26 mouse cellular contexts compared by ENCODE assay signal in the genomic region with DNA sequence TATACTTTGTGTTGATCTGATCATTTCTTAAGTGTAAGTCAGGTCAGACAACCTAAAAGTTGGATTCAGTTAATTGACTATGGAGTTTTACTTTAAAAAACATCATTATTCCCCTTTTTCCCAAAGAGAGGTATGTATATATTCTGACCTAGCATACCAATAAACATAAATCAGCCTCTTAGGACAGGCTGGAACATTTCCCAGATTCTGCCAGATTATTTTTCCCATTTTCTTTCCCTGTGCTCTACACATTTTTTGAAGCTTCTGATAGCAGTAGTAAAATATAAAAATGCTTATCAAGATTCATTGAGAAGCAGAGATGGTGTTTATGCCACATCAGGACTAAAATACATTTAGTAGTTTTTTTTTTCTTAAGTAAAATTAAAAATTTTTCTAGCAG. TPM values are rescaled to one million over a fixed set of nuclear protein-coding genes. Genes with fewer than 3 reads are reported as not detected.
DNase-seq lines count a peak whose midpoint lies in the region; ATAC-seq and TF ChIP-seq lines count a peak whose summit lies in the region.
"Had no signal": no experiment of that assay in that cellular context is flagged by ENCODE, and none has a peak within 500 bp of the region (broad histone marks: within the 10 kb centered on the region; RNA-seq: fewer than 3 reads in every experiment).

No protein-coding gene starts in this region.

- no peak overlapping the region for H3K4me2 ChIP-seq in limb, embryonic 14.5 days (replicated peaks; ENCODE audit: low read depth, low read length, severe bottlenecking)
- H3K4me2 ChIP-seq: embryonic facial prominence, embryonic 13.5 days; embryonic facial prominence, embryonic 15.5 days; forebrain, embryonic 12.5 days had no signal

- no peak for TF ChIP-seq POLR2A in limb, embryonic 14.5 days (IDR thresholded peaks at IDR 0.05; ENCODE audit: borderline replicate concordance, extremely low read depth, insufficient read depth, insufficient read length)

- H3K9me3 ChIP-seq in limb, embryonic 14.5 days (ENCODE audit: control insufficient read depth, low read length), result no peaks in the 10 kb centered on the region
- H3K9me3 ChIP-seq in limb, embryonic 10.5 days (replicated peaks), result no peaks in the 10 kb centered on the region
- H3K9me3 ChIP-seq: embryonic facial prominence, embryonic 13.5 days; embryonic facial prominence, embryonic 15.5 days; forebrain, embryonic 10.5 days; forebrain, embryonic 12.5 days; G1E had no signal

- H3K4me1 ChIP-seq in limb, embryonic 14.5 days (ENCODE audit: control insufficient read depth, insufficient read depth, low read length), result no peaks in the 10 kb centered on the region
- H3K4me1 ChIP-seq in limb, embryonic 10.5 days, result no peaks in the 10 kb centered on the region
- H3K4me1 ChIP-seq: embryonic facial prominence, embryonic 13.5 days; embryonic facial prominence, embryonic 15.5 days; forebrain, embryonic 10.5 days; forebrain, embryonic 12.5 days had no signal

- H3K9ac ChIP-seq in limb, embryonic 14.5 days (ENCODE audit: low read depth, low read length, severe bottlenecking), result no peak overlapping the region
- H3K9ac ChIP-seq: embryonic facial prominence, embryonic 13.5 days; embryonic facial prominence, embryonic 15.5 days; forebrain, embryonic 12.5 days had no signal

- H3K27me3 ChIP-seq in limb, embryonic 14.5 days (ENCODE audit: control insufficient read depth, insufficient read depth, low read length), result no peaks in the 10 kb centered on the region
- H3K27me3 ChIP-seq in limb, embryonic 10.5 days (ENCODE audit: low read depth, poor library complexity, severe bottlenecking), result no peaks in the 10 kb centered on the region
- H3K27me3 ChIP-seq: CH12.LX; embryonic facial prominence, embryonic 13.5 days; embryonic facial prominence, embryonic 15.5 days; forebrain, embryonic 12.5 days had no signal

- H3K27ac ChIP-seq in limb, embryonic 14.5 days (replicated peaks; ENCODE audit: low read depth, low read length), result no peak overlapping the region
- no peak overlapping the region for H3K27ac ChIP-seq in limb, embryonic 10.5 days
- H3K27ac ChIP-seq: embryonic facial prominence, embryonic 13.5 days; embryonic facial prominence, embryonic 15.5 days; forebrain, embryonic 10.5 days; forebrain, embryonic 12.5 days had no signal

- H3K36me3 ChIP-seq in limb, embryonic 14.5 days (ENCODE audit: control insufficient read depth, insufficient read depth, low read length), result no peaks in the 10 kb centered on the region
- no peaks in the 10 kb centered on the region for H3K36me3 ChIP-seq in limb, embryonic 10.5 days
- H3K36me3 ChIP-seq: embryonic facial prominence, embryonic 13.5 days; embryonic facial prominence, embryonic 15.5 days; forebrain, embryonic 10.5 days; forebrain, embryonic 12.5 days had no signal

- no peak overlapping the region for H3K4me3 ChIP-seq in limb, embryonic 14.5 days (replicated peaks; ENCODE audit: low read length)
- H3K4me3 ChIP-seq in limb, embryonic 10.5 days, result no peak overlapping the region
- H3K4me3 ChIP-seq: embryonic facial prominence, embryonic 13.5 days; embryonic facial prominence, embryonic 15.5 days; erythroblast, embryonic 14.5 days; forebrain, embryonic 10.5 days; forebrain, embryonic 12.5 days had no signal

- ATAC-seq in limb, embryonic 14.5 days (ENCODE audit: low FRiP score, low read depth), result no peak
- ATAC-seq: CD4-positive, CD25-positive, alpha-beta regulatory T cell, adult 4 months; forebrain, embryonic 14.5 days; forebrain, embryonic 16.5 days had no signal

- DNase-seq in limb, embryonic 14.5 days (ENCODE audit: low spot score), result peak; percentile 19
- DNase-seq in limb, embryonic 10.5 days (ENCODE audit: low spot score), result no peak
- peak; percentile 84 for DNase-seq in NIH3T3 (ENCODE audit: low read depth)
- peak; percentile 28 for DNase-seq in brain, adult 2 months (ENCODE audit: low read depth, low spot score)
- no peak for DNase-seq in right cerebral cortex, postnatal 14 days
- DNase-seq in adrenal gland, adult 2 months, result no peak
- DNase-seq: adrenal gland, postnatal 10 days; adrenal gland, postnatal 25 days; B cell, adult 2 months; cerebellum, adult 11-12 months; cerebellum, adult 2 months; cerebellum, adult 9-11 months; cerebellum, postnatal 14 days; cerebellum, postnatal 36 days; embryo, embryonic 11 days had no signal

RNA-seq across cellular contexts. Expression of a gene that starts 27.0 kb away (rescaled TPM):
- polyA plus RNA-seq in limb, embryonic 14.5 days (2012; rRNA removed), result 3.8 and 4.4 TPM in 2 replicates
- 1.5 and 2.2 TPM in 2 replicates for polyA plus RNA-seq in limb, embryonic 14.5 days (2014; fragmentation: Nextera tagmentation; extraction: Ambion mirVana)
- 1.0 and 1.5 TPM in 2 replicates for polyA plus RNA-seq in limb, embryonic 10.5 days (2016; fragmentation: Nextera tagmentation; extraction: Ambion mirVana)
- total RNA-seq in adrenal gland, adult 2 months (2021), result under 1 TPM in 1 of 2 experiments, not detected in 1; 0.66 TPM
- 1.7 and 2.1 TPM in 2 replicates for polyA plus RNA-seq in adrenal gland, adult 2 months (2012; rRNA removed)
- total RNA-seq: CH12.LX; common myeloid progenitor, adult 5-6 weeks; G1E had no signal
- polyA plus RNA-seq: CD4-positive, CD25-positive, alpha-beta regulatory T cell, adult 4 months had no signal

RNA-seq across cellular contexts. Expression of a gene that starts 27.7 kb away (rescaled TPM):
- polyA plus RNA-seq in limb, embryonic 14.5 days (2012; rRNA removed), result 8.0 and 11.1 TPM in 2 replicates
- polyA plus RNA-seq in limb, embryonic 14.5 days (2014; fragmentation: Nextera tagmentation; extraction: Ambion mirVana), result 32.5 and 34.7 TPM in 2 replicates
- 19.1 and 25.4 TPM in 2 replicates for polyA plus RNA-seq in limb, embryonic 10.5 days (2016; fragmentation: Nextera tagmentation; extraction: Ambion mirVana)
- 10 to 100 TPM; 17.6 to 18.7 TPM for total RNA-seq in adrenal gland, adult 2 months (2021)
- 0.83 and 0.85 TPM in 2 replicates for polyA plus RNA-seq in adrenal gland, adult 2 months (2012; rRNA removed)

Comparison
In these comparisons a context has a peak if more than half of its experiments do, and no peak if none do; other contexts are left out.
1. DNase-seq: peak in limb, embryonic 14.5 days (single experiment), NIH3T3 (single experiment) and brain, adult 2 months (single experiment); none in limb, embryonic 10.5 days (single experiment), right cerebral cortex, postnatal 14 days (single experiment) and adrenal gland, adult 2 months (single experiment).